Mouse (Mus musculus) hindbrain, postnatal 0 days (tissue): ENCODE data around the gene Apobec1. TPM values are rescaled to one million over a fixed set of nuclear protein-coding genes. Genes with fewer than 3 reads are reported as not detected.
"Not testable (repeated sequence)": the region's sequence is repeated elsewhere in the genome, so short reads cannot be mapped to it uniquely, and the experiment has no call there.

ENCODE experiments used
- ATAC-seq: fragments of 200-750 bp; cut with Nextera tagmentation; 2 replicates; pipeline ENCODE4 v1.8.0; 2017; ENCODE audit warnings: mild to moderate bottlenecking, moderate TSS enrichment, moderate library complexity
- DNase-seq: peaks from one replicate; pipeline ENCODE4 v3.0.0-alpha.2; 2015; ENCODE audit warnings: low spot score
- H3K27ac ChIP-seq: fragments of 300-500 bp; sonication (generic); 2 replicates; pipeline ENCODE4 v1.5.1; 2014; ENCODE audit warnings: mild to moderate bottlenecking
- H3K27me3 ChIP-seq: fragments of 300-500 bp; sonication (generic); 2 replicates; pipeline ENCODE4 v1.6.1; 2014; ENCODE audit warnings: low read length, mixed read lengths; ENCODE audit not compliant: insufficient read depth
- H3K36me3 ChIP-seq: fragments of 300-500 bp; sonication (generic); 2 replicates; pipeline ENCODE4 v1.6.1; 2014; ENCODE audit warnings: low read length, mixed read lengths; ENCODE audit not compliant: insufficient read depth
- H3K4me1 ChIP-seq: fragments of 300-500 bp; sonication (generic); 2 replicates; pipeline ENCODE4 v1.6.1; 2014; ENCODE audit warnings: antibody characterized with exemption, low read length, mixed read lengths; ENCODE audit not compliant: insufficient read depth
- H3K4me2 ChIP-seq: fragments of 300-500 bp; sonication (generic); 2 replicates; pipeline ENCODE4 v1.6.1; 2014; ENCODE audit warnings: low read depth, mild to moderate bottlenecking, low read length, moderate library complexity, mixed read lengths
- H3K4me3 ChIP-seq: fragments of 300-500 bp; sonication (generic); 2 replicates; pipeline ENCODE4 v1.5.1; 2014; ENCODE audit warnings: low read length
- H3K9ac ChIP-seq: fragments of 300-500 bp; sonication (generic); replicated peaks from 2 replicates; pipeline ENCODE4 v1.6.1; 2014; ENCODE audit warnings: mild to moderate bottlenecking, low read length, moderate library complexity, mixed read lengths
- H3K9me3 ChIP-seq: fragments of 300-500 bp; sonication (generic); 2 replicates; pipeline ENCODE4 v1.6.1; 2016; ENCODE audit warnings: low read length, mixed read lengths
- CTCF ChIP-seq: IDR thresholded peaks from 2 replicates; pipeline ENCODE4 v1.5.1; 2016; ENCODE audit warnings: antibody characterized with exemption, control low read depth, low read depth
- WGBS: fragments of 180-500 bp; shearing (Covaris S2); extraction: QIAGEN DNeasy Blood & Tissue Kit; methylation state at CpG from one replicate; pipeline ENCODE4 v1.1.7; 2014; 5-methylcytosine and 5-hydroxymethylcytosine counted together
- polyA plus RNA-seq: library from polyadenylated mRNA; unstranded; fragments of >200 nt; fragmentation: Nextera tagmentation; extraction: Ambion mirVana; gene quantifications from 2 replicates; pipeline ENCODE4 v1.2.1, GENCODE M21; 2015
- total RNA-seq: library from RNA; depleted of rRNA; stranded (reverse); fragments of >200 nt; gene quantifications from 2 replicates; pipeline ENCODE4 v1.2.3, GENCODE M21; 2014; rRNA removed

Gene Apobec1
- total RNA-seq (2.9 and 7.6 TPM in 2 replicates), polyA plus RNA-seq (1.6 and 2.1 TPM in 2 replicates)

DNA sequence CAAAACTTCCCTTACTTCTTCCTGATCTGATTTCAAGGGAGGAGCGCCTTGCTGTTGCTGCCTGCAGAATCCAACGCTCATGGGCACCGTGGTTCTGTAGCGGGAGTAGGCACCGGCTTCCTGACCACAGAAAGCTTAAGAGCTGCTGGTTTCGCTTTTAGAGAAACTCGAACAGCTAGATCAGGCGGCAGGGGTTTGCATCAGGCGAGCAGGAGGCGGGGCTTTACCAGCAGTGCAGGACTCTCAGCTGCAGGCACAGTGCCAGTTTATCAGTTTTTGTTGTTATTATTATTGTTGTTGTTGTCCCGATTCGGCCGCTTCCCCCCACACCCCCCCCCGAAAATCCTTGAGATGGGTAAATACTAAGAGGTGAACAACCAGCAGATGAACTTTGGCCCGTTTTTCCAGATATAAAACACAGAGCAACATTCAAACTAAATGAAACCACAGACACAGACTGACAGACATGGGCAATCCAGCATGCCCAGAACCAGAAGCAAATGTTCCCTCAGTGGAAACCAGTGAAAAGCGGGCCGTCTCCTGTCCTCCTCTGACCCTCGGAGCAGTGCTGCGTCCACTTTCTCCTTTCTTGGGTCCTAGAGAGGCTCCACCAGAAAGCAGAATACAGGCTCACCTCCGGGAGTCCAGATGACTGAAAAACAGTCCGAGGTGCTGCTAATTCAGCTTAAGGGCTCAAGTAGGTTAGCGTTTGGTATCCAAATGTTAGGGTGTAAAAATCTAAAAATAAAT is at the start of gene Apobec1:
Gene Apobec1, minus strand, starts transcription at position 203 of the 750 bp plus-strand sequence.
- no peaks in the 10 kb centered on the region for H3K27me3 ChIP-seq
- peak within 1 kb of the TSS; percentile 45; the same call in 1 of the 2 replicates for H3K9ac ChIP-seq
- DNase-seq: peak; percentile 72
- ATAC-seq: peak; percentile 74
- peak within 1 kb of the TSS; percentile 45 for H3K4me3 ChIP-seq
- H3K4me1 ChIP-seq: no peaks in the 10 kb centered on the region
- peak within 1 kb of the TSS; percentile 32; the same call in 1 of the 2 replicates for H3K27ac ChIP-seq
- H3K4me2 ChIP-seq: peak within 1 kb of the TSS; percentile 71
- no peak for TF ChIP-seq CTCF
- no peaks in the 10 kb centered on the region for H3K9me3 ChIP-seq
- H3K36me3 ChIP-seq: no peaks in the 10 kb centered on the region
- 8% methylated on average over 22 of the region's 22 CpGs for WGBS

DNA sequence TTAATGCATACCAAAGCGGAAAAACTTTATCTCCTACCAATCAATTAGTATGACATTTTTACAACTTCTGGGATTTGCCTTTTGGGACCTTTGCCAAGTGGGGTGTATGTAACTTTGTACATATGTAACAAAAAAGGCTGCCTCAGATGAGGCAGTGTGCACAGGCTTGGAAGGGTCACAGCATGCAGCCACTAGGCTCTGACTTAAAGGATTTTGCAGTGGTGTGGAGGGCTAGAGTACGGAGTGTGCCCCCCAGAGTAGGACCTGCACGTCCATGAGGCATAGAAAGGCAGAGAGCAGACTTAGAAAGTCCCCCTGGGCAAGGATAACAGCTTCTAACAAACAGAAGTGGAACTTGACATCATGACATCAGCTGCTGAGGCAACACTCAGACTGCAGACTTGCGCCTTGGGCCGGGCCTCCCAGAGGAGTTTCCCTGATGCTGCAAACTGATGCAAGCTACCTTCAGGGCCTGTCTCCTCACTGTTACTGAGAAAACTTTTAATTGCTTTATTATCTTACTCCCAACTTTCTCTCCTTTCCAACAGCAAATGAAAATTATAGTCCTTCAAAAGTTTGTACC is 48.2 kb upstream of the Apobec1 start:
- ATAC-seq (no peak), DNase-seq (no peak)
- H3K9me3 ChIP-seq: no peaks in the 10 kb centered on the region
- no peaks in the 10 kb centered on the region for H3K36me3 ChIP-seq
- H3K9ac ChIP-seq: no peak overlapping the region
- no peaks in the 10 kb centered on the region for H3K27me3 ChIP-seq
- no peak overlapping the region for H3K4me2 ChIP-seq
- H3K4me1 ChIP-seq: no peaks in the 10 kb centered on the region
- no peak for TF ChIP-seq CTCF
- no peak overlapping the region for H3K27ac ChIP-seq
- 75% methylated on average over 5 of the region's 5 CpGs for WGBS
- no peak overlapping the region for H3K4me3 ChIP-seq

DNA sequence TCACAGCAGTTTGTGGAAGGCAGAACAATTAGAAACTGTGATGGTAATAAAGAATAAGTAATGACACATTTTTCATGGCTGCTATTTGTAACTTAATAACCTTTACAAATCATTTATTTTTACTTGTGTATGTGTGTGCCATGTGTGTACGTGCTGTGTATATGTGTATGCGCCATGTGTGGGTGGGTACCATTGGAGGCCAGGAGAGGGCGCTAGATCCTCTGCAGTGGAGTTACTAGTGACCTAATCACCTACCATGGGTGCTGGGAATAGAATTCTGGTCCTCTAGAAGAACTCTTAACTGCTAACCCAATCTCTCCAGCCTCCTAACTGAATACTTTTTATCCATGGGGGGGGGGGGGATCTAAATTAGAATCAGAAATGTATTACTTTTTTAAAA is 47.7 kb upstream of the Apobec1 start:
- no peak overlapping the region for H3K4me3 ChIP-seq
- no peaks in the 10 kb centered on the region for H3K27me3 ChIP-seq
- no peaks in the 10 kb centered on the region for H3K4me1 ChIP-seq
- ATAC-seq (no peak), DNase-seq (no peak)
- H3K4me2 ChIP-seq: no peak overlapping the region
- 82% methylated on average over 3 of the region's 3 CpGs for WGBS
- H3K9ac ChIP-seq: no peak overlapping the region
- TF ChIP-seq CTCF: no peak
- H3K9me3 ChIP-seq: no peaks in the 10 kb centered on the region
- no peak overlapping the region for H3K27ac ChIP-seq
- no peaks in the 10 kb centered on the region for H3K36me3 ChIP-seq

DNA sequence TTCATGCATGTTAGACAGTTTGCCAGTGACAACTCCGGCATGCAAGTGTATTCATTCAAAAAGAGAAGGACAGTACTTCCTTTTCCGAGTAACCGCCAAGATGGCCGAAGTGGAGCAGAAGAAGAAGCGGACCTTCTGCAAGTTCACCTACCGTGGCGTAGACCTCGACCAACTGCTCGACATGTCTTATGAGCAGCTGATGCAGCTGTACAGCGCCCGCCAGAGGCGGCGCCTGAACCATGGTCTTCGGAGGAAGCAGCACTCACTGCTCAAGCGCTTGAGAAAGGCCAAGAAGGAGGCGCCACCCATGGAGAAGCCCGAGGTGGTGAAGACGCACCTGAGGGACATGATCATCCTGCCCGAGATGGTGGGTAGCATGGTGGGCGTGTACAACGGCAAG is 42.0 kb upstream of the Apobec1 start:
- not testable (repeated sequence) for H3K4me1 ChIP-seq, H3K4me3 ChIP-seq, H3K36me3 ChIP-seq, H3K4me2 ChIP-seq, H3K27me3 ChIP-seq, ATAC-seq, H3K9me3 ChIP-seq, H3K9ac ChIP-seq, H3K27ac ChIP-seq, DNase-seq
- 94% methylated on average over 21 of the region's 21 CpGs for WGBS

DNA sequence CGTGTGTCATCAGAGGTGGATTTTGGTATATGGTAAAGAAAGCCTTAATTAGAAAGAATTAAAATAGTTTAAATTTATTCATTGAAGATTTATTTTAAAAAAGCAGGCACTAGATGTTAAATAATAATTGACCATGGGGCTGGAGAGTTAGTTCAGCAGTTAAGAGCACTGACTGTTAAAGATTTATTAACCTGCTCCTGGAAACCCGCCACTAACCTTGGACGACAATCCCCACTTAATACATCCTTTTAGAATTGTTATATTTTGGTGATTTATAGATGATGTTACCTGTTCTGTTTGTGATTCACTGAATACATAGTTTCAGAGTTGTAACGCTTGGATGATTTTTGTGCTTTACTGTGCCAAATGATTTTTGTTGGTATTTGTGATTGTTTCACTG is 35.3 kb upstream of the Apobec1 start:
- H3K27me3 ChIP-seq, H3K4me3 ChIP-seq, H3K36me3 ChIP-seq, ATAC-seq, H3K4me2 ChIP-seq, H3K9ac ChIP-seq, DNase-seq, H3K27ac ChIP-seq, H3K4me1 ChIP-seq, H3K9me3 ChIP-seq: not testable (repeated sequence)
- WGBS: 89% methylated on average over 4 of the region's 4 CpGs

DNA sequence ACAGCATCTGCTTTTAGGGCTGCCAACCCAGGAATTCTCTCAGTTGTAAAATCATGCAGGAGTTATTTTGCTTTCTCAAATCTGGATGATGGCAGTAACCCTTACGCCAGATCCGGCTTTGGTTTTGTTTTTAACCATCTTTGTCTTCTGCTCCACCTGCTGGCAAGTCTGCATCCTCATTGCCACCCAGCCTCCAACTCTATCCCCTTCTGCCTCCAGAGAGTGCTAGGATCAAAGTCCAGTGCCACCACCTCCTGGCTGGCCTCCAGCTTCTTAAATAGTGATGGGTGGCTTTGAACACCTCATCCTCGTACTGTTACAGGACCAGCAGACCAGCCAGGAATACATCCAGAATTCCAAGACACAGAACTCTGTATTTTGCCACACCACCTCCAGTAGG is 34.4 kb upstream of the Apobec1 start:
- no peak overlapping the region for H3K27ac ChIP-seq

DNA sequence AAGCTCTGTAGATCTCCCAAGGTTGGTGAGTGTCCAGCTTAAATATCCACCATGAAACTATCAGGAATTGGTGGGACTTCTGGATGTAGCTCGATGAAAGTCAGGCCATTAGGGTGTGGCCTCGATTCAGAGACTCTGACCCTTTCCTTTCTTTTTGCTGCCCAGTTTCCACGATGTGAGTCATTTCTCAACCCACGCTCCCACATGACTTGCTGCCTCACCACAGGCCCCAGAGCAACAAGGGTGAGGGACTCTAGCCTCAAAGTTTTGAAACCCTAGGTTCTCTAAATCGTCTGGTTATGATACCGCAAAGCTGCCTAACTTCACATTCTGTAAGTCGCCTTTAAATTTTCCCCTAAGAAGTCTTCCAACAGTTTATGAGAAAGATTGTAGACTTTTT is 33.1 kb upstream of the Apobec1 start:
- Histone ChIP-seq H3K27ac (no peak overlapping the region), H3K9me3 (no peaks in the 10 kb centered on the region), H3K4me1 (no peaks in the 10 kb centered on the region), H3K4me2 (no peak overlapping the region), H3K36me3 (no peaks in the 10 kb centered on the region), H3K9ac (no peak overlapping the region), H3K27me3 (no peaks in the 10 kb centered on the region), H3K4me3 (no peak overlapping the region)
- DNase-seq (no peak), ATAC-seq (no peak)
- WGBS: 87% methylated on average over 7 of the region's 7 CpGs
- no peak for TF ChIP-seq CTCF

More for the DNA sequence above, 34.4 kb upstream of the Apobec1 start:
- Histone ChIP-seq H3K27me3 (no peaks in the 10 kb centered on the region), H3K36me3 (no peaks in the 10 kb centered on the region), H3K9me3 (no peaks in the 10 kb centered on the region), H3K9ac (no peak overlapping the region), H3K4me1 (no peaks in the 10 kb centered on the region), H3K4me3 (no peak overlapping the region), H3K4me2 (no peak overlapping the region)
- TF ChIP-seq CTCF: no peak
- WGBS: 75% methylated on average over 3 of the region's 3 CpGs
- ATAC-seq (no peak), DNase-seq (no peak)
